Mouse (Mus musculus): Measurements from ENCODE around the gene Cyba.

- TF ChIP-seq CTCF (IDR thresholded peaks at IDR 0.05 in 2 of 3, conservative IDR thresholded peaks at IDR 0.05 in 1 of 3; ENCODE audit: control insufficient read depth in 1 of 3, insufficient read depth in 1 of 3, low read depth in 2 of 3, low read length in 3 of 3, poor library complexity in 1 of 3, severe bottlenecking in 1 of 3) (no peak), USF1 (IDR thresholded peaks at IDR 0.05; ENCODE audit: low read depth, low read length) (no peak), ZKSCAN1 (IDR thresholded peaks at IDR 0.05; ENCODE audit: low read depth, low read length) (no peak), SIN3A (IDR thresholded peaks at IDR 0.05; ENCODE audit: low read length) (no peak), MAX (IDR thresholded peaks at IDR 0.05; ENCODE audit: low read length) (no peak), NRF1 (IDR thresholded peaks at IDR 0.05; ENCODE audit: insufficient read depth, low read depth, low read length, poor library complexity, severe bottlenecking) (no peak)
These were observed 57.4 kb downstream of the Cyba start for GRCm38 (mm10) chr8:122375320-122375719.

Data from MEL (cell line).